Mouse (Mus musculus) urinary bladder, postnatal 4 days (tissue): ENCODE results near the gene Ssh1.
A peak's percentile ranks its signal among the peaks of the same experiment; 100 is the strongest.

Experiments
- DNase-seq, 2 experiments: peaks; one replicate each; pipeline ENCODE4 v3.0.0; 2021 to 2022; ENCODE audit warnings: low spot score in 2 of 2

The Ssh1 gene

GRCm38 (mm10) chr5:113993487-113994465 lies at the start of gene Ssh1:
Gene Ssh1 (minus strand): TSS chr5:113993894.
- peak; percentile 88 to 89 for DNase-seq

GRCm38 (mm10) chr5:114041327-114041930 lies 47.7 kb upstream of the Ssh1 start:
- DNase-seq = peak in 1 of 2 experiments; percentile 24

- DNase-seq = no peak
Observed at GRCm38 (mm10) chr5:114040911-114041310, 47.2 kb upstream of the Ssh1 start.

GRCm38 (mm10) chr5:114040508-114040907 lies 46.8 kb upstream of the Ssh1 start:
- DNase-seq = no peak

- no peak for DNase-seq
Observed at GRCm38 (mm10) chr5:114035111-114035510, 41.4 kb upstream of the Ssh1 start.

GRCm38 (mm10) chr5:114034393-114034792 lies 40.7 kb upstream of the Ssh1 start:
- no peak for DNase-seq

GRCm38 (mm10) chr5:114032161-114032763 lies 38.6 kb upstream of the Ssh1 start:
- no peak for DNase-seq

GRCm38 (mm10) chr5:114030652-114031051 lies 37.0 kb upstream of the Ssh1 start:
- DNase-seq = no peak

GRCm38 (mm10) chr5:114028111-114028510 lies 34.4 kb upstream of the Ssh1 start:
- no peak for DNase-seq

GRCm38 (mm10) chr5:114027217-114027944 lies 33.7 kb upstream of the Ssh1 start:
- DNase-seq = no peak

- DNase-seq = no peak
Observed at GRCm38 (mm10) chr5:114024885-114025284, 31.2 kb upstream of the Ssh1 start.

GRCm38 (mm10) chr5:114024390-114024789 lies 30.7 kb upstream of the Ssh1 start:
- no peak for DNase-seq

GRCm38 (mm10) chr5:114015121-114015520 lies 21.4 kb upstream of the Ssh1 start:
- DNase-seq = no peak

- no peak for DNase-seq
Observed at GRCm38 (mm10) chr5:114009049-114009448, 15.4 kb upstream of the Ssh1 start.

- no peak for DNase-seq
Observed at GRCm38 (mm10) chr5:114007753-114008453, 14.2 kb upstream of the Ssh1 start.

- DNase-seq = no peak
Observed at GRCm38 (mm10) chr5:114006974-114007373, 13.3 kb upstream of the Ssh1 start.

- no peak for DNase-seq
Observed at GRCm38 (mm10) chr5:114005100-114005499, 11.4 kb upstream of the Ssh1 start.

GRCm38 (mm10) chr5:114004573-114004972 lies 10.9 kb upstream of the Ssh1 start:
- DNase-seq = no peak

GRCm38 (mm10) chr5:114003542-114003941 lies 9.8 kb upstream of the Ssh1 start, which contains the start of gene Dao:
Gene Dao (plus strand): TSS chr5:114003703.
- DNase-seq = no peak

GRCm38 (mm10) chr5:113999382-113999781 lies 5.7 kb upstream of the Ssh1 start:
- DNase-seq = no peak

- no peak for DNase-seq
Observed at GRCm38 (mm10) chr5:113996458-113996857, 2.8 kb upstream of the Ssh1 start.
